Mouse (Mus musculus) heart, embryonic 10.5 days (tissue): Measurements from ENCODE around the gene Vps51. TPM values are rescaled to one million over a fixed set of nuclear protein-coding genes. Genes with fewer than 3 reads are reported as not detected.

Experiments
- DNase-seq: peaks from one replicate; pipeline ENCODE4 v3.0.0-alpha.2; 2017; ENCODE audit warnings: low spot score
- H3K27ac ChIP-seq: fragments of 300-500 bp; sonication (generic); 2 replicates; pipeline ENCODE4 v1.5.1; 2016; ENCODE audit warnings: mild to moderate bottlenecking
- H3K27me3 ChIP-seq: fragments of 300-500 bp; sonication (generic); 2 replicates; pipeline ENCODE4 v1.6.1; 2016; ENCODE audit warnings: mild to moderate bottlenecking; ENCODE audit not compliant: poor library complexity, insufficient read depth, severe bottlenecking
- H3K36me3 ChIP-seq: fragments of 300-500 bp; sonication (generic); 2 replicates; pipeline ENCODE4 v1.6.1; 2016; ENCODE audit warnings: mild to moderate bottlenecking, moderate library complexity
- H3K4me1 ChIP-seq: fragments of 300-500 bp; sonication (generic); 2 replicates; pipeline ENCODE4 v1.6.1; 2016; ENCODE audit warnings: mild to moderate bottlenecking
- H3K4me3 ChIP-seq: fragments of 300-500 bp; sonication (generic); 2 replicates; pipeline ENCODE4 v1.5.1; 2016; ENCODE audit warnings: mild to moderate bottlenecking, moderate library complexity
- H3K9me3 ChIP-seq: fragments of 300-500 bp; sonication (generic); 2 replicates; pipeline ENCODE4 v1.6.1; 2016; ENCODE audit warnings: mild to moderate bottlenecking, moderate library complexity
- WGBS: fragments of 180-500 bp; shearing (Covaris S2); methylation state at CpG from one replicate; pipeline ENCODE4 v1.1.7; 2016; 5-methylcytosine and 5-hydroxymethylcytosine counted together
- polyA plus RNA-seq: library from polyadenylated mRNA; unstranded; fragments of >200 nt; fragmentation: Nextera tagmentation; extraction: Ambion mirVana; gene quantifications from 2 replicates; pipeline ENCODE4 v1.2.1, GENCODE M21; 2016

Gene Vps51
- 57.3 and 60.5 TPM in 2 replicates for polyA plus RNA-seq

GRCm38 (mm10) chr19:6076564-6077393 is at the start of gene Vps51:
Vps51 (minus strand) TSS chr19:6077231.
- 2% methylated on average over 33 of the region's 33 CpGs for WGBS
- no peaks in the 10 kb centered on the region for H3K9me3 ChIP-seq
- peak within 1 kb of the TSS; percentile 89 for H3K27ac ChIP-seq
- DNase-seq = peak; percentile 93
- peaks cover 8% of the 10 kb centered on the region for H3K4me1 ChIP-seq
- H3K36me3 ChIP-seq = peaks cover 49% of the 10 kb centered on the region
- no peaks in the 10 kb centered on the region for H3K27me3 ChIP-seq
- peak within 1 kb of the TSS; percentile 72 for H3K4me3 ChIP-seq

DNA sequence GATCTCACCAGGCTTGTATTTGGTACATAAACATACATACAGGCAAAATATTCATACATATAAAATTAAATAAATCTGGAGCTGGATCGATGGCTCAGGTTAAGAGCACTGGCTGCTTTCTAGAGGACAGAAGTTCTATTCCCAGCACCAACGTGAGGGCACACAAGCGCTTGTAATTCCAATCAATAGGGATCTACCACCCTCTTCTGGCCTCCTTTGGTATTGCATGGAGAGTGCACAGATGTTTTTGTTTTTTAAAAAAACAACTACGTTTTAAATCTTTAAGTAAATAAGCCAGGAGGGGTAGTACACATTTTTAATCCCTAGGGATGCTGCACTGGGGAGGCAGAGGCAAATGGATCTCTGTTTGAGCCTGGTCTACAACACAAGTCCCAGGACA is 49.3 kb upstream of the Vps51 start:
- no peak for DNase-seq
- H3K27ac ChIP-seq = no peak overlapping the region
- no peak overlapping the region for H3K4me3 ChIP-seq
- WGBS = 22% methylated on average over 4 of the region's 4 CpGs
- no peaks in the 10 kb centered on the region for H3K36me3 ChIP-seq
- H3K4me1 ChIP-seq = peaks cover 16% of the 10 kb centered on the region
- H3K27me3 ChIP-seq = no peaks in the 10 kb centered on the region
- no peaks in the 10 kb centered on the region for H3K9me3 ChIP-seq

GRCm38 (mm10) chr19:6124898-6125297 is 47.9 kb upstream of the Vps51 start:
- no peak overlapping the region for H3K4me3 ChIP-seq
- DNase-seq = no peak
- H3K27ac ChIP-seq = no peak overlapping the region
- no peaks in the 10 kb centered on the region for H3K27me3 ChIP-seq
- peaks cover 19% of the 10 kb centered on the region for H3K4me1 ChIP-seq
- H3K9me3 ChIP-seq = no peaks in the 10 kb centered on the region
- peaks cover 4% of the 10 kb centered on the region; the same call in 1 of the 2 replicates for H3K36me3 ChIP-seq
- WGBS = 68% methylated on average over 2 of the region's 2 CpGs

DNA sequence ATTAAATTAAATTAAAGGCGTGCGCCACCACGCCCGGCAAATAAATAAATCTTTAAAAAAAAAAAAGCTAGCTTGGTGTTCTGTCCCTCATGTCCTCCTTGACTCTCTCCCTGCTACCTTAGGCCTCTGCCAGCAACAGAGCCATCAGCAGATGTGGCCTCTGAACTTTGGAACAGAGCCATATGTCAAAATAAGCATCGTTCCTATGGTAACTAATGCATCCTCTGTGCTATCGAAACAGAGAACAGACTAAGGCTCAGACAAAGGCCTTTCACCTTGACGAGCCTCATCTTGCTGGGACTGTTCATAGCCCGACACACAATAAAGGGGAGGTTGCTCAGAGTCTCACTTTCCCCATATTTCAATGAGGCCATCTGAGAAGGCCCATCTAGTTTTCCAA is 46.3 kb upstream of the Vps51 start:
- no peak for DNase-seq
- H3K36me3 ChIP-seq = peaks cover 4% of the 10 kb centered on the region; the same call in 1 of the 2 replicates
- 86% methylated on average over 8 of the region's 8 CpGs for WGBS
- no peaks in the 10 kb centered on the region for H3K9me3 ChIP-seq
- no peak overlapping the region for H3K4me3 ChIP-seq
- peaks cover 21% of the 10 kb centered on the region for H3K4me1 ChIP-seq
- no peaks in the 10 kb centered on the region for H3K27me3 ChIP-seq
- H3K27ac ChIP-seq = no peak overlapping the region

DNA sequence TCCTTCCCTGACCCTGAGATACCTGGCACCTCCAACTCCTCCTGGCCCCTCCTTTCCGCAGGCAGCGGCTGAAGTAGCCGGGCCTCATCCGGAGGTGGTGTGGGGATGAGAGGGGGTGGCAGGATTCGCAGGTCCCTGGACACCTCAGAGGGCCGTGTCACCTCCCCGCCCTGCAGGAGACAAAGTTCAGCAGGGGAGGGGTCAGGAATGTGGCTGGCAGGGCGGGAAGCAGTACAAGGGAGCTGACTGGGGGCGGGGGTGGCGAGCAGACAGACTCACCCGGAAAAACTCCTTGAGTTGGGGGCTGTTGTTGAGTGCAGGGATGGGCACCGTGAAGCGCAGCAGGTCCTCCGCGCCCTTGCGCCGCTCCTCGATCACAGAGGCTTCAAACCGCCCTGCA is 44.7 kb upstream of the Vps51 start:
- DNase-seq = no peak
- WGBS = 20% methylated on average over 19 of the region's 19 CpGs
- H3K4me1 ChIP-seq = peaks cover 24% of the 10 kb centered on the region
- peak overlapping the region; percentile 70; the same call in 1 of the 2 replicates for H3K27ac ChIP-seq
- peaks cover 4% of the 10 kb centered on the region; the same call in 1 of the 2 replicates for H3K36me3 ChIP-seq
- H3K27me3 ChIP-seq = no peaks in the 10 kb centered on the region
- H3K9me3 ChIP-seq = no peaks in the 10 kb centered on the region
- peak overlapping the region; percentile 39 for H3K4me3 ChIP-seq

DNA sequence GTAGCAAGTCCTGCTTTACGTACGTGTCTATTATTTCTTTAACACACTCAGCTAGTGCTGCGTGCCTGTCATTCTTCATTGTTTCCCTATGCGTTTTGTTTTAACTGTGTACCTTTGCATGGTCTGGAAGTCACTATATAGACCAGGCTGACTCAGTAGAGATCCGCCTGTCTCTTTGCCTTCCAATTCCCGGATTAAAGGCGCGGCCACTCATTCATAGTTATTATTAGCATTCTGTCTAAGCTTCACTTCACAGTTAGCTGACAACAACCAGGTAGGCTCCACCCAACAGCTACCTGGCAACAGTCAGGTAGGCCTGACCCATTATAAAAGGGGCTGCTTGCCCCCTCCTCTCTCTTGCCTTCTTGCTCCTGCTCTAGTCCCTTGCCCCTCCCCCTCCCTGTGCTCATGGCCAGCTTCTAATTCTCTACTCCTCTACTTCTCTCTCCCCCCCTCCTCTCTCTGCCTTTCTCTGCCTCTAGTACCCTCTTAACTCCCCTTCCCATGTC is 41.7 kb upstream of the Vps51 start:
- WGBS = 2% methylated on average over 8 of the region's 8 CpGs

GRCm38 (mm10) chr19:6117986-6118676 is 41.1 kb upstream of the Vps51 start, which contains the start of gene Sac3d1:
Sac3d1 (minus strand) TSS chr19:6118650.
- H3K27me3 ChIP-seq = no peaks in the 10 kb centered on the region
- H3K9me3 ChIP-seq = no peaks in the 10 kb centered on the region
- H3K27ac ChIP-seq = peak within 1 kb of the TSS; percentile 97
- peak; percentile 96 for DNase-seq
- WGBS = under 1% methylated on average over 65 of the region's 77 CpGs
- peaks cover 35% of the 10 kb centered on the region for H3K36me3 ChIP-seq
- H3K4me1 ChIP-seq = peaks cover 37% of the 10 kb centered on the region
- H3K4me3 ChIP-seq = peak within 1 kb of the TSS; percentile 92

More for the DNA sequence above, 41.7 kb upstream of the Vps51 start:
- DNase-seq = no peak
- no peaks in the 10 kb centered on the region for H3K27me3 ChIP-seq
- peak overlapping the region; percentile 92 for H3K4me3 ChIP-seq
- no peaks in the 10 kb centered on the region for H3K9me3 ChIP-seq
- H3K27ac ChIP-seq = peak overlapping the region; percentile 97
- H3K36me3 ChIP-seq = peaks cover 33% of the 10 kb centered on the region
- peaks cover 37% of the 10 kb centered on the region for H3K4me1 ChIP-seq

DNA sequence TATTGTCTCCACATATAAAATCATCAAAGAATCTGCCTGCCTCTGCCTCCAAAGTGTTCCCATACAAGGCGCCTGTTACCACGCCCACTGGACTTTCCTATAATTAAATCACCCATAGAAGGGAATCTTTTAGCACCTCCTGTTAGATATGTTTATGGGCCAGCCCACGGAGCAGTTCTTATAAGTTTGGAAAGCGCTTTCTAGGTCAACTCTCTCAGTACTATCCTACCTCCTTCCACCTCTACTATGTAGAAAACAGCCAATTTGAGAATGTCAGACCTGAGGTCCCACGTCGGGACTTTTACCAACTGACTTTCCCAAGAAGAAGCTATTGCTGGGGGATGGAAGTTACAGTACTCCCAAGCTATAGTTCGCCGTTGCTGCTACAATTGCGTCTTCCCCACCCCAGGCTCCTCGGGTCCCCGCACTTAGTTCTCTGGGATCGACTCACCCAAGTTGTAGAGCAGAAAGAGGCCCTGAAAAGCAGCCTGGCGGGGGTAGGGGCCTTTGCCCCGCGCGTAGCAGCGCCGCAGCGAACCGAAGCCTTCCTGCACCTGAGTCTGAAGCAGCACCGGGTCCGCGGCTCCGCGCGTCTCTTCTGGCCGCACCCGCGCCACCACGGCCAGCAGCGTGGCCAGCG is 40.4 kb upstream of the Vps51 start:
- Histone ChIP-seq H3K4me3 (peak overlapping the region; percentile 92), H3K27ac (peak overlapping the region; percentile 97), H3K4me1 (peaks cover 37% of the 10 kb centered on the region), H3K36me3 (peaks cover 42% of the 10 kb centered on the region), H3K27me3 (no peaks in the 10 kb centered on the region), H3K9me3 (no peaks in the 10 kb centered on the region)
- WGBS = 4% methylated on average over 32 of the region's 32 CpGs
- peak; percentile 80 for DNase-seq

GRCm38 (mm10) chr19:6116113-6116850 is 39.3 kb upstream of the Vps51 start:
- DNase-seq = no peak
- Histone ChIP-seq H3K27ac (no peak overlapping the region), H3K4me1 (peaks cover 27% of the 10 kb centered on the region), H3K9me3 (no peaks in the 10 kb centered on the region), H3K36me3 (peaks cover 45% of the 10 kb centered on the region), H3K27me3 (no peaks in the 10 kb centered on the region), H3K4me3 (peak overlapping the region; percentile 92)
- WGBS = 89% methylated on average over 15 of the region's 15 CpGs

DNA sequence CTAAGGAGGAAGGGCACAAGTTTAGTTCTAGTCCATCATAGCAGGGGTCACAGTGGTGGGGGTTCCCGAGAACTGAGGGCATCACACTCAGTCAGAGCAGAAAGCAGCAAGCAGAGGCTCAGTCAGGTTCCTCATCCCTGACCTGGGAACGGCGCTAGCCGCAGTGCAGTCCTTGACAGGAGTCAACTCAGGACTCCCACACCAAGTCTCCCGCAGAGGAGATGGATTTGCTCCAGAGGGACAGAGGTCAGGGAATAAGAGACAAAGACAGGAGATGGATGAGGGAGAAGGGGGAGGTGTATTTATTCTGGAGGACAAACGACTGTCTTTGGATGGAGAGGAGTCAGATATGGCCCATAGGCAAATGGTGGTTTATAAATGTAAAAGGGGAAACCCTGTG is 36.1 kb upstream of the Vps51 start:
- H3K4me3 ChIP-seq = no peak overlapping the region
- H3K27ac ChIP-seq = no peak overlapping the region
- peaks cover 20% of the 10 kb centered on the region for H3K4me1 ChIP-seq
- H3K36me3 ChIP-seq = peaks cover 41% of the 10 kb centered on the region
- no peaks in the 10 kb centered on the region for H3K9me3 ChIP-seq
- no peaks in the 10 kb centered on the region for H3K27me3 ChIP-seq
- no peak for DNase-seq
- 62% methylated on average over 6 of the region's 6 CpGs for WGBS

GRCm38 (mm10) chr19:6105586-6105985 is 28.6 kb upstream of the Vps51 start, which contains the start of gene Naaladl1:
Naaladl1 (plus strand) TSS chr19:6105782.
- Histone ChIP-seq H3K4me1 (peaks cover 17% of the 10 kb centered on the region), H3K27ac (no peak within 1 kb of the TSS), H3K4me3 (no peak within 1 kb of the TSS), H3K36me3 (no peaks in the 10 kb centered on the region), H3K27me3 (no peaks in the 10 kb centered on the region), H3K9me3 (no peaks in the 10 kb centered on the region)
- DNase-seq = no peak
- 81% methylated on average over 7 of the region's 7 CpGs for WGBS

DNA sequence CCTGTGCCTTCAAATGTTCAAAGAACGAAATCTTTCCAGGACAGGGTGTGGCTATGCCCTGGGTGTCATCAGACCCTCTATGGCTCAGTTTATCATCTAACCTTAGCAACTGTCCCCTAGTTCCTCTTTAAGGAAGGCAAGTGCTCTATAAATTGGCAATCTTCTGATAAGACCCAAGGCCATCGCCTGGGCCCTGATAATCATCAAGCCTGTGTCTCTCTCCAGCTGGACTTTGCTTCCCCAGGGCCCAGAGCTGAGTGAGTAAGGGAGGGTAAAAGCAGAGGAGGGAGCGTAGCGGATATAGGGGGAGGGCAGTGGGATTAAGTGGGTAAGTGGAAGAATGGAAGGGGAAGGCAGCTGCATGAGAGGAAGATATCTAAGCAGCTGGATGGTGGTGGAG is 27.4 kb upstream of the Vps51 start:
- Histone ChIP-seq H3K36me3 (peaks cover 6% of the 10 kb centered on the region; the same call in 1 of the 2 replicates), H3K4me1 (peaks cover 17% of the 10 kb centered on the region), H3K27me3 (no peaks in the 10 kb centered on the region), H3K9me3 (no peaks in the 10 kb centered on the region), H3K4me3 (no peak overlapping the region), H3K27ac (no peak overlapping the region)
- no peak for DNase-seq
- 54% methylated on average over 4 of the region's 4 CpGs for WGBS
